Mouse (Mus musculus) E14TG2a.4 (cell line): ENCODE measurements around the gene Itga2b.
"Not testable (repeated sequence)": the region's sequence is repeated elsewhere in the genome, so short reads cannot be mapped to it uniquely, and the experiment has no call there.

Source experiments
- H3K27me3 ChIP-seq: 2 replicates; pipeline ENCODE4 v1.6.1; 2014; ENCODE audit warnings: low read length, control low read depth; ENCODE audit not compliant: insufficient read depth
- H3K36me3 ChIP-seq: 2 replicates; pipeline ENCODE4 v1.6.1; 2014; ENCODE audit warnings: low read length, control low read depth; ENCODE audit not compliant: insufficient read depth
- H3K4me1 ChIP-seq: replicated peaks from 2 replicates; pipeline ENCODE4 v1.6.1; 2014; ENCODE audit warnings: low read depth, low read length, control low read depth
- H3K4me3 ChIP-seq: replicated peaks from 2 replicates; pipeline ENCODE4 v1.5.1; 2014; ENCODE audit warnings: mild to moderate bottlenecking, low read length
- H3K9me3 ChIP-seq: 2 replicates; pipeline ENCODE4 v1.6.1; 2014; ENCODE audit warnings: low read length, control low read depth
- CTCF ChIP-seq: conservative IDR thresholded peaks from 2 replicates; pipeline ENCODE4 v1.5.1; 2014; ENCODE audit warnings: low read length
- NANOG ChIP-seq: IDR thresholded peaks from 2 replicates; pipeline ENCODE4 v1.6.1; 2014; ENCODE audit warnings: borderline replicate concordance, low read length, mixed read lengths
- POU5F1 ChIP-seq: IDR thresholded peaks from 2 replicates; pipeline ENCODE4 v1.6.1; 2014; ENCODE audit warnings: low read length, borderline replicate concordance

Gene Itga2b

DNA sequence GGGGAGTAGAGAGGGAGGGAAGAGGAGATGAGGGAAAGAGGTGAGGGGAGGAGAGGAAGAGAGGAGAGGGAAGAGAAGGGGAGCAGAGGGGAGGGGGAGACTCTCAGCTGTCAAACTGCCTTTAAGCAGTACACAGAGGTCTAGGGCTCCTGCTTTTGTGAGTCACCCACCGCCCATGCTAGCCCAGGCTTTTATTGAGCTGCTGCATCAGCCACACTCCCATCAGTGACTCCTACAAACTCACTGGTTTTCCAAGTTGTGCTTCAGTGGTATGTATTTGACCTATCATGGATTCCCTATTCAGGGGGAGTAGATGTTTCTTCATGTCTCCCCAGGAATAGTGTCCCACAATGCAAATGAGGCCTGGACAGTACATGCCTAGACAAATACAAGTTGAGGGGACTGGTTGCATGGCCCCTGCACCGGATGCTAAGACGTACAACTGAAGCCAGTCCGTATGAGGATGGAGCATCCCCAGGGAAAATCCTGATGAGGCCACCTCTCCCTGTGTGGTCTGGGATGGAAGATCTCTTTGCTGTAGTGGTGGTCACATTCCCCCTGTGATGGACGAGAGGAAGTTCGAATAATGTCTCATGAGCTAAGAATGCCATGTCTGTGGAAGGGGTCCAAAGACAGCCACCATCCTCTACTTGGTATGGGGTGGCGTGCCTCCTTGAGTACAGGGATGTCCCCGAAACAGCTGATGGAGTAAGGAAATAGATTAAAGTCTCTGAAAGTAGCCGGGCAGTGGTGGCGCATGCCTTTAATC, 54.7 kb downstream of the Itga2b start:
- no peaks in the 10 kb centered on the region for H3K9me3 ChIP-seq
- H3K4me3 ChIP-seq, result no peak overlapping the region
- no peaks in the 10 kb centered on the region for H3K36me3 ChIP-seq
- H3K27me3 ChIP-seq, result peaks cover 6% of the 10 kb centered on the region; the same call in 1 of the 2 replicates
- H3K4me1 ChIP-seq, result peaks cover 34% of the 10 kb centered on the region
- TF ChIP-seq CTCF (no peak), POU5F1 (no peak), NANOG (no peak)

DNA sequence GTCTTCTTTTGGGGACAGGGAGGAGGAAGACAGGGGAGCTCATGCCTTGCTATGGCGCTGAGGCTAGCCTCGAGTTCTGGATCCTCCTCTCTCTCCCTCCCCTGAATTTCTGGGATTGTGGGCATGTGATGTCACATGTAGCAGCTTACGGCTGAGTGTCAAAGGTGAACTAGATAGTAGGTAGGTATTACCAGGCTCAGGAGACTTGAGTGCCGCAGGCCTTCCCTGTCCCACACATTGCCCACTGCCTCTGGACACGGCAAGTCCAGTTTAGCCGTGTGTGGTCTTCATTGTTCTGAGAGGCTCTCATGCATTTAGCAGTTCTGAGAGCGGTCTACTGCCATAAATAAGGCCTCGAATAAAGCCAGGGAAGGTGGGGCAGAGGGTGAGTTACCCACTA, 56.9 kb downstream of the Itga2b start:
- H3K27me3 ChIP-seq, result 0 out of 2 replicates have a peak, but pooled peaks cover 2% of the 10 kb centered on the region
- no peak overlapping the region for H3K4me3 ChIP-seq
- peaks cover 45% of the 10 kb centered on the region for H3K4me1 ChIP-seq
- TF ChIP-seq CTCF (no peak), POU5F1 (no peak), NANOG (no peak)
- no peaks in the 10 kb centered on the region for H3K36me3 ChIP-seq
- H3K9me3 ChIP-seq, result no peaks in the 10 kb centered on the region

DNA sequence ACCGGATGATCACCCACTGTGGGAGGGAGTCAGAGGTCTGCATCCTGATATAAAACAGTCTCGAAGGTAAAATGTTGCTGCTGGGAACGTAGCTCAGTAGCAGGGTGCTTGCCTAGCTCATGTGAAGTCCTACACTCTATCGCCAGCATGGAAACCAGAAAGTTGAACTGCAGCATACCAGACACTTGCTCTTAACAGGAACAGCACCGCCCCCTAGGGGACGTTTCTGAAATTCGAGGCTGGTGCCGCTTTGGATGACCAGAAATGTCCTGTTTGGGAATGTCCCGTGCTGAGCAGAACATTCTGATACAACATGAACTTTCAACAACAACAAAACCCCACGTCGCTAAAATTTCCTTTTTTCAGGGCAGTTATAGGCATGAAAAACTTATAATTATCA, 58.2 kb downstream of the Itga2b start:
- no peaks in the 10 kb centered on the region for H3K36me3 ChIP-seq
- H3K9me3 ChIP-seq, result no peaks in the 10 kb centered on the region
- no peak overlapping the region for H3K4me3 ChIP-seq
- H3K4me1 ChIP-seq, result peaks cover 45% of the 10 kb centered on the region
- H3K27me3 ChIP-seq, result 0 out of 2 replicates have a peak, but pooled peaks cover 2% of the 10 kb centered on the region
- TF ChIP-seq CTCF (peak; percentile 90), NANOG (no peak), POU5F1 (no peak)

DNA sequence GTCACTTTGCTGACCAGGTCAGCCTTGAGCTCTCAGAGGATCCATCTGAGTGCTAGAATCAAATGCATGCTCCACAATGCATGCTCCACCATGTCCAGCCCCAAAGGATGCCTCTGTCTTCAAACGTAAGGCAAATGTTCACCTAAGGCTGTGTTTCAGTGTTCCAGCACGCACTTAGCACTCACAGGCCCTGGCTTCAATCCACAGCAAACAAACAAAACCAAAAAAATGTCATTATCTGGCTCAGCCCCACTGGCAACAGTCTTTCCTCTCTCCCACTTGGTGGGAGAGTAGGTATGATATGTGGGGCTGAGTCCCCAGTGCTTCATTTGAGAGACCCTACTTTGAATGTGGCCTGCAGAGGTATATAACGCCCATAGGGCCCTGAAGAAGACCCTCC, 58.9 kb downstream of the Itga2b start:
- TF ChIP-seq NANOG, result no peak
- no peak for TF ChIP-seq POU5F1
- TF ChIP-seq CTCF, result no peak
- H3K4me3 ChIP-seq, result no peak overlapping the region

DNA sequence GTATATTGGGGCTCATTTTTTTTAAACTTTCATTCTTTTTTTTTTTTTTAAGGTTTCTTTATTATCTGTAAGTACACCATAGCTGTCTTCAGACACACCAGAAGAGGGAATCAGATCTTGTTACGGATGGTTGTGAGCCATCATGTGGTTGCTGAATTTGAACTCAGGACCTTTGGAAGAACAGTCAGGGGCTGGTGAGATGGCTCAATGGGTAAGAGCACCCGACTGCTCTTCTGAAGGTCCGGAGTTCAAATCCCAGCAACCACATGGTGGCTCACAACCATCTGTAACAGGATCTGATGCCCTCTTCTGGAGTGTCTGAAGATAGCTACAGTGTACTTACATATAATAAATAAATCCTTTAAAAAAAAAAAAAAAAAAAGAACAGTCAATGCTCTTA, 59.6 kb downstream of the Itga2b start:
- Histone ChIP-seq H3K4me1 (peaks cover 50% of the 10 kb centered on the region), H3K36me3 (peaks cover 12% of the 10 kb centered on the region)
- H3K4me3 ChIP-seq, H3K27me3 ChIP-seq, H3K9me3 ChIP-seq: not testable (repeated sequence)

More for the DNA sequence above, 58.9 kb downstream of the Itga2b start:
- Histone ChIP-seq H3K27me3 (0 out of 2 replicates have a peak, but pooled peaks cover 2% of the 10 kb centered on the region), H3K4me1 (peaks cover 50% of the 10 kb centered on the region), H3K36me3 (peaks cover 5% of the 10 kb centered on the region), H3K9me3 (no peaks in the 10 kb centered on the region)

DNA sequence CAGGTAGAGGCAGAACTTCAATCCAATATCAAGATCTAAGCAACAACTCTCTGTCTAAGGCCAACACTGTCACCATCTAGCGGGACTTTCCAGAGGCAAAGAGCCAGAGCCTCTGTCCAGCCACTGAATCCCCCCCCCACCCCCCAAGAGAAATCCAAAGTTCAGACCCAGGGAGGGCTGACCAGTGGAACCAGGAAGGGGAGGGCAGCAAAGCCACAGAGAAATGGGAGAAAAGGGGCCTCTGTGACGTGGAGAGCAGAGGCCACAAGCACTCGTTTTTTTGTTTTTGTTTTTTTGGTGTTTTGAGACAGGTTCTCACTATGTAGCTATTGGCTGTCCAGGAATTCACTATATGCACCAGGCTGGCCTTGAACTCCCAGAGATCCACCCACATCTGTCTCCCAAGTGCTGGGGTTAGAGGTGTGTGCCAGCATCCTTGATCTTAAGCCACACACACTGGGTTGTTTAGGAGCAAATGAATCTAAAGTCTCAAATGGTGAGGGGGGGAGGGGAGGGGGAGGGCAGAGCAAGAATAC, 60.1 kb downstream of the Itga2b start:
- TF ChIP-seq POU5F1, result no peak
- TF ChIP-seq CTCF, result no peak
- Histone ChIP-seq H3K4me1 (peaks cover 50% of the 10 kb centered on the region), H3K36me3 (peaks cover 17% of the 10 kb centered on the region)

DNA sequence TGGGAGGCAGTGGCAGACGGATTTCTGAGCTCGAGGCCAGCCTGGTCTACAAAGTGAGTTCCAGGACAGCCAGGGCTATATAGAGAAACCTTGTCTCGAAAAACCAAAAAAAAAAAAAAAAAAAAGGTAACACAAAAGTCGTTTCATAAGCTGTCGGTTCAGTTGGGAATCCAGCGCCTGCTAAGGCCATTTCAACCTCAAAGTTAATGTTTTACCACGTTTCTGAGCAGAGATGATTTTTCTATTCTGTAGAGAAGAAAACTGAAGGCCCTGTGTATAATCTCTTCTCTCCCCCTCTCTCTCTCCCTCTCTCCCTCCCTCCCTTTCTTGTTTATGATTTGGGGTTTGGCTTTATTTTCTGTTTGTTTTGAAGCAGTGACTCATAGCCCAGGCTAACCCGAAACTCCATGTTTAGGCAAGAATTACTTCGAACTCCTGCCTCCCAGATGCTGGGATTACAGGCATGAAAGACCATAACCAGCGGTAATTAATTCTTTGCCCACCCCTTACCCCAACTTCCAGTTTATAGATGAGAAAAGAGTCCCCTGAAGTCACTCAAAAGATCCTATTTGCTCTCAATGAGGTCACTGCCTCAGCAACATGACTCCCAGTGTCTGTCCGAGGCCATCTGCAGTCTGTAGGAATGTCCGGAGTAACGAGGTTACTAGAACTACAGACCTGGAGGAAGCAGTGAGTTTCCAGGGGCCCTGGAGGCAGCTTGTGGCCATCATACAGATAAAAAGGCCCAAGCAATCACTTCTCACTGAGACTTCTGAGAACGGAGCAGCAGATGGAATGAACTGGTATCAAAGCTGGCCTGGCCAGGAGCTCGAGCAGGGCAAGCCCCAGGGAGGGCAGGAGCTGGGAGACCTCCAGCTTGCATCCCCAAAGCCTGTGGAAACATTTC, 60.8 kb downstream of the Itga2b start:
- 0 out of 2 replicates have a peak, but pooled peaks cover 2% of the 10 kb centered on the region for H3K27me3 ChIP-seq
- TF ChIP-seq CTCF, result no peak
- no peak for TF ChIP-seq POU5F1
- TF ChIP-seq NANOG, result no peak

More for the DNA sequence above, 60.1 kb downstream of the Itga2b start:
- Histone ChIP-seq H3K4me3 (no peak overlapping the region), H3K9me3 (no peaks in the 10 kb centered on the region), H3K27me3 (0 out of 2 replicates have a peak, but pooled peaks cover 2% of the 10 kb centered on the region)

DNA sequence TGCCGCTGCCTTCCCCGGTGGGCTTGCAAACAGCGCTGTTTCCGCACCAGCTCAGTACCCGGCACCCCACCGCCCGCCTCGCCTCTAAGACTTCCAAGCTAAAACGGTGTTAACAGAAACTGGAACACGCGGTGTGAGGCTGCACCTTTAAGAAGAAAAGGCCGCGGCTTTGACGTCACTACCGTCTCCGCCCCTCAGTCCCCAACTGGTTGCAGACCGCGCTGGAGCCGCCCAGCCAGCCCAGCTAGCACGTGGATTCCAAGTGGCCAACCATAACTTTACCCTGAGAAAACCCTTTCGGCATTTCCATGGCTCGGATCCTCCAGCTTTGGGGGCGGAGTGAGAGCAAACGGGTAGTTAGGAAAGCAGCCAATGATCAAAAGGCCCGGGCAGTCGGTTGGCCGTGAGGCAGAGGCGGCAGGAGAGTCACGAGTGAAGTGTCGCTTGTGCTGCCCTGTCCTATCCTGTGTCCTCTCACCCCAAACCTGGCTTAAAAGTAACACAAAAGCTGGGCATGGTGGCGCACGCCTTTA, 61.5 kb downstream of the Itga2b start:
- Histone ChIP-seq H3K4me1 (peaks cover 58% of the 10 kb centered on the region), H3K36me3 (peaks cover 31% of the 10 kb centered on the region), H3K27me3 (0 out of 2 replicates have a peak, but pooled peaks cover 2% of the 10 kb centered on the region), H3K4me3 (peak overlapping the region; percentile 97), H3K9me3 (no peaks in the 10 kb centered on the region)
- TF ChIP-seq NANOG, result no peak

More for the DNA sequence above, 60.8 kb downstream of the Itga2b start:
- Histone ChIP-seq H3K9me3 (no peaks in the 10 kb centered on the region), H3K36me3 (peaks cover 24% of the 10 kb centered on the region), H3K4me3 (peak overlapping the region; percentile 69), H3K4me1 (peaks cover 50% of the 10 kb centered on the region)
